Mouse (Mus musculus) cerebellum, postnatal 36 days (tissue): ENCODE data around the gene Adamts16.

Source experiments
- DNase-seq, 2 experiments: peaks; one replicate each; pipeline ENCODE4 v3.0.0; 2021 to 2022; ENCODE audit warnings: mixed read lengths in 2 of 2

Gene Adamts16

GRCm38 (mm10) chr13:70702904-70703303, 138.7 kb downstream of the Adamts16 start:
- no peak for DNase-seq

- DNase-seq: no peak
Observed at GRCm38 (mm10) chr13:70698812-70699387, 142.7 kb downstream of the Adamts16 start.

- no peak for DNase-seq
Observed at GRCm38 (mm10) chr13:70689452-70689960, 152.1 kb downstream of the Adamts16 start.

- no peak for DNase-seq
Observed at GRCm38 (mm10) chr13:70685825-70686224, 155.8 kb downstream of the Adamts16 start.

DNA sequence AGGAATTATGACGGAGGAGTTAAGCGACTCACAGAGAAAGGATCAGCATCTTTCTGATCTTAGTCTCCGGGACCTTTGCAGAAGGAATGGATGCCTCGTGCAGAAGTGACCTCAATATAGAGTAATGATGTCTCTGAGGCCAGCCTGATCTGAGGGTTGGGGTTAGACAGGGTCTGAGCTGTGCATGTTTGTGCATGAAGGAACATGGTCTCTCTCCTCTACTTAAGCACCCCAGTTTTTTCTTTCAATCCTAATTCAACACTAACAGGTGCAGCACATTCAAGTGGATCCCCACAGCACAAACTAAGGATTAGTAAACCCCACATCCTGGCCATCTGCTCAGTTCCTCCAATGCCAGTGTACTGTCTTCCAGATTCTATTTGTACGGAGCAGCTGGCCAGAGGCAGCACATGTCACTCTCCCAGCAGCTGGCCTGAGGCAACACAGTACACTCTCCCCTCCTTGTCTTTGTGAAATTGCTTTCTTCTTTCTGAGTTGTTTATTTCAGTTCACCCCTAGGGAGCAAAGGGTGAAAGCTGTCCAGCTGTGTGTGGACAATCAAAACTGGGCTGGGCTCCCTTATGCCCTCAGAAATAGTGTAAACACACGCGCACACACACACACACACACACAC, 156.5 kb downstream of the Adamts16 start:
- DNase-seq: no peak

DNA sequence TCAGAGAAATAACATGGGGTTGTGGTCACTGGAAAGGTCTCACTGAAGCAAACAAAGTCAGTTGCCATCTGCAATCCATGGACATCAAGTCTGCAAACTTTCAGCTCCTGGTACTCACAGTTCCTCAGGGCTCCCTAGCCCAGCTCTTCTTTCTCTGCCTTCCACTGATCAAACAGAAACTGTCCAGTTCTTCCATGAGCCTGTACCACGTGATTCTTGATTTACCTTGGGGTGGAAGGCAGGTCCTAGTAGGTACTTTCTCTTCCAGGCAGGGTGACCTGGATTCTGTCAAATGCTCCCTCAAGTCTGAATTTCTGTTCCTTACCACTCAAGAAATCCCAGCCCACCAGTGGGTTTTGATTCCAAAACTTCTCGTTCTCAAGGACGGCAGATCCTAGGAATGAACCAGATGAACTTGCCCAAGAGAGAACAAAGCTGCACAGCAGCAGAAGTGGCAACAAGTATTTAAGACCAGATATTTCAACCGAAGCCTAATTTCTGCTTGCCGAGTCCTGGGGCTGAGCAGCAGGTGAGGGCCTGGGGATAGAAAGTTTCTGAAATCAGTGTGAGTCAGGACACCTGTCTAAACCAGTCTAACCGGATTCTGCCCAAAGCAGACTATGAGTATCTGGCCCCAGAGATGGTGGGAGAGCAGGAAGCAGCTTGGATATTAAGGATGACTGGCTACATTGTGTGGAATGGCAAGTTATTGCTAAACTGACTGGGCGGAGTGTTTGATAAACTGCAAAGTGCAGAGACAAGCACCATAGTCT, 160.0 kb downstream of the Adamts16 start:
- no peak for DNase-seq

DNA sequence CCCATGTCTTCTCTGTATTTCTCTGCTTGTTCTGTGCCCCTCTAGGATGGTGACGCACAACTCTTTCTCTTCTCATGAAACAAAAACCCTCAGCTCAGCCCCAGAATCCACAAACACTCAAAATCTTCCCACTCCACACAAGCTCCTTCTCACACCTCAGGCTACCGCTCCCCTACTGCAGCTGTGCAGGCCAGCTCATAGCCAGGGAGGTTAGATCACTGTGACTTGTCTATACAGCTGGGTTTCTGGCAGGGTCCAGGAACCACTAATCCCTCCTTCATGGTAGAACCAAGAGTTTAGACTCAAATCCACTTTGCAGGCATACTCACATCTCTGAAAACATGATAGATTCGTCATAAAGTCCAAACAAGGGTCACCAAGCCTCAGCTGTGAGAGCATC, 161.3 kb downstream of the Adamts16 start:
- DNase-seq: no peak
